Mouse (Mus musculus) large intestine, adult 2 months (tissue): ENCODE data around the gene Abhd14b. TPM values are rescaled to one million over a fixed set of nuclear protein-coding genes. Genes with fewer than 3 reads are reported as not detected.

Experiments used
- DNase-seq: peaks from one replicate; pipeline ENCODE4 v3.0.0-alpha.2; 2012; ENCODE audit warnings: low read depth, low spot score
- WGBS: fragments of 180-500 bp; shearing (Covaris S2); methylation state at CpG from one replicate; pipeline ENCODE4 v1.1.7; 2018; 5-methylcytosine and 5-hydroxymethylcytosine counted together
- polyA plus RNA-seq: library from polyadenylated mRNA; depleted of rRNA; stranded (reverse); fragments of >200 nt; gene quantifications from 2 replicates; pipeline ENCODE4 v1.2.3, GENCODE M21; 2012

The Abhd14b gene
- polyA plus RNA-seq, 1 experiment: 58.1 TPM

GRCm38 (mm10) chr9:106428719-106429220 is 18.5 kb upstream of the Abhd14b start:
- DNase-seq: no peak
- WGBS: 2% methylated on average over 11 of the region's 11 CpGs

- WGBS: under 1% methylated on average over 55 of the region's 55 CpGs
These were observed 17.8 kb upstream of the Abhd14b start, which contains the start of gene Rpl29 for GRCm38 (mm10) chr9:106429221-106430014. Gene Rpl29 (plus strand): TSS chr9:106429454.

GRCm38 (mm10) chr9:106430015-106430264 is 17.3 kb upstream of the Abhd14b start:
- WGBS: 3% methylated on average over 4 of the region's 4 CpGs
- no peak for DNase-seq

More at GRCm38 (mm10) chr9:106429221-106430014, 17.8 kb upstream of the Abhd14b start, which contains the start of gene Rpl29:
- peak; percentile 93 for DNase-seq

DNA sequence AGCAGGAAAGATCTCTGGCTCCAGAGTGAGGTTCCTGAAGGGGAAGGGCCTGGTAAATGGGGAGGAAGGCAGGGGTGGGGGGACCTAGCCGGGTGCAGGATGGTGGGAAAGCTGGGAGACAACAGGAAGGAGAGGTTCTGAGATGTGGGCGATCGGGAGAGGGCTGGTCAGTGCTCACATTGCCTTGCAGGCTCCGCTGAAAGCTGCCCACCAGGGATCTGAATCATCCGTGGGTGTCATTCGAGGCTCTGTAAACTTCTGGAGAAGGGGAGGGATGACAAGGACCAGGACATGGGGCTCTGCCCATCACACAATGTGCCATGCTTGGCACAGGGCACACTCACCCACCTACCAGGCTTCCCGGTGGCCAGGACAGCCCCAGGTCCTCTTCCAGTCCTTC is 13.9 kb upstream of the Abhd14b start:
- 33% methylated on average over 7 of the region's 7 CpGs for WGBS
- DNase-seq: no peak

DNA sequence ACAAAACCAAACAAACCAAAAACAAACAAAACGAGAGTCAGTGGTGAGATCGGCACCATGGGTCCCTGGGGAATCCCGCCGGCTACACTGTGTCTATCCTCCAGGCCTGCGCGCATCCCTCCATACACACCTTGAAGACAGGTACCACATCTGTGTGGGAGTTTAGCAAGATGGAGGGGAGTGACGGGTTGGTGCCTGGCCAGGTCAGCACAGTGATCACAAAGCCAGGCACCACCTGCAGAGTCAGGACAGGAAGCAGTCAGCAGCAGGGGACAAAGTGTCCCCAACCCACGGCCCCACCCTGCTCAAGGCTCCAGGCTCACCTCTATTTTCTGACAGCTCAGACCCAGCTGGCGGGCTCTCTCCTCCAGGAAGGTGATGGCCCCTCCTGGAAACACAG is 10.7 kb upstream of the Abhd14b start:
- 62% methylated on average over 9 of the region's 9 CpGs for WGBS
- no peak for DNase-seq

- no peak for DNase-seq
- 76% methylated on average over 5 of the region's 5 CpGs for WGBS
These were observed 4.6 kb upstream of the Abhd14b start for GRCm38 (mm10) chr9:106442680-106443079.

DNA sequence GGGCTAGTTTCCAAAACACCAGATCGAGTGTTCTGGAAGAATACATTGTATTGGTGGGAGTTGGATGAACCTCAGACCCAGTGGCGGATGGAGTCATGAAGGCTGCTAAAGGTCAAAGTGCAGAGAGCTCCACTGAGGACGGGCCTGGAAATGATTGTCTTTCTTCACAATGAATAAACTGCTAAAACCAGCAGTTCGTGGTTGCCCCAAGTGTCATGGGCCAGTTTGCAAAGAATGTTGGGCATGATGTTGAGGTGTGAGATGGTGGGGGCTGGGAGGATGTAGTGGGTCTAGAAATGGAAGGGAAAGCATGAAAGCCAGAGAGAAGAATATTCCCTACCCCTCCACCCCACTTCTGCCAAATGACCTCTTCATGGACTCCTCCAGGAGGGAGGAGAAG is 2.4 kb upstream of the Abhd14b start:
- WGBS: 70% methylated on average over 4 of the region's 4 CpGs
- no peak for DNase-seq

GRCm38 (mm10) chr9:106447951-106448350 is 692 bp downstream of the Abhd14b start:
- no peak for DNase-seq
- WGBS: 18% methylated on average over 9 of the region's 9 CpGs

DNA sequence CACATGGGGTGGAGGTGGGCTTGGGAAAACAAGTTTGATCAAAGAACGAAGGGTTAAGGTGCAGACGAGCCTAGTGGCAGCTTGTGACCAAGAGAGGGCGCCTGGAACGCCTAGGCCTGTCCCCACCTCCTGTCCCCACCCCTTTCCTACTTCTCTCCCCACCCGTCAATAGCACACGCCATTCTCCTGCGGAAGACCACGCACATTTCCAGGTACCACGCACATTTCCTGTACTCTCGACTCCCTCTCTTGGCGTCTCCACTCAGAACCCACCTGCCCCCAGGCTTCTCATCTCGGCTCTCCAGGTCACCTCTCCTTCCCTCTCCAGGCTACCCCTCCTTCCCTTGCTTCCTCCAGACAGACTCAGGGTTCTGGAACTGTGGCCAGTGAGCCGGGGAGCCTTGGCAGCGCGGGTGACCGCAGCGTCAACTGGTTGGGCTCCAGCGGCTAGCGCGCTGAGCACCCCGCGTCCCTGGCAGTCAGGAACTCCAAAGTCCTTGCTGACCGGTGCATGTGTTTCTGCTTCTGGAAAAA is 1.3 kb downstream of the Abhd14b start:
- DNase-seq: peak; percentile 67
- WGBS: under 1% methylated on average over 23 of the region's 23 CpGs

DNA sequence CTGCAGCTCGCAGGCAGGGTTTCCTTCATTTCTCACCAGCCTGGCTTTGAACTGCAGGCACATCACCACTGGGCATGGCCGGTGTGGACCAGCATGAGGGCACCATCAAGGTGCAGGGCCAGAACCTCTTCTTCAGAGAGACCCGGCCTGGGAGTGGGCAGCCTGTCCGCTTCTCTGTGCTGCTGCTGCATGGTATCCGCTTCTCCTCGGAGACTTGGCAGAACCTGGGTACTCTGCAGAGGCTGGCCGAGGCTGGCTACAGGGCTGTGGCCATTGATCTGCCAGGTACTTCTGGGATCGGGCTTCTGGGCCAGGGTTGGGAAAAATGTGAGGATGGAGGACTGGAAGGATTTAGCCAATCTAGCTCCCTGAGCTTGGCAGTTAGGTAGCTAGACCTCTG is 2.7 kb downstream of the Abhd14b start:
- WGBS: 89% methylated on average over 8 of the region's 8 CpGs
- no peak for DNase-seq

GRCm38 (mm10) chr9:106450661-106451060 is 3.4 kb downstream of the Abhd14b start:
- DNase-seq: no peak
- WGBS: 34% methylated on average over 9 of the region's 9 CpGs

DNA sequence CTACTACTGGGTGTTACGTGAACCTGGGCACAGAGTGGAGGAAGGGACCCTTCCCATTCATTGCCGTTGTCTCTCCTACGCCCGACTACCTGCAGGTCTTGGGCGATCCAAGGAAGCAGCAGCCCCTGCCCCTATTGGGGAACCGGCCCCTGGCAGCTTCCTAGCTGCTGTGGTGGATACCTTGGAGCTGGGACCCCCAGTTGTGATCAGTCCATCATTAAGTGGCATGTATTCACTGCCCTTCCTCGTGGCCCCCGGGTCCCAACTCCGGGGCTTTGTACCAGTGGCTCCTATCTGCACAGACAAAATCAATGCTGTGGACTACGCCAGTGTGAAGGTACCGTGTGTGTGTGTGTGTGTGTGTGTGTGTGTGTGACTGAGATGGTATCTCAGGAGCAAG is 4.0 kb downstream of the Abhd14b start:
- no peak for DNase-seq
- WGBS: 82% methylated on average over 11 of the region's 11 CpGs

- WGBS: 84% methylated on average over 2 of the region's 2 CpGs
- no peak for DNase-seq
These were observed 4.6 kb downstream of the Abhd14b start for GRCm38 (mm10) chr9:106451899-106452298.

- WGBS: 80% methylated on average over 6 of the region's 6 CpGs
- no peak for DNase-seq
These were observed 5.1 kb downstream of the Abhd14b start for GRCm38 (mm10) chr9:106452351-106452750.

DNA sequence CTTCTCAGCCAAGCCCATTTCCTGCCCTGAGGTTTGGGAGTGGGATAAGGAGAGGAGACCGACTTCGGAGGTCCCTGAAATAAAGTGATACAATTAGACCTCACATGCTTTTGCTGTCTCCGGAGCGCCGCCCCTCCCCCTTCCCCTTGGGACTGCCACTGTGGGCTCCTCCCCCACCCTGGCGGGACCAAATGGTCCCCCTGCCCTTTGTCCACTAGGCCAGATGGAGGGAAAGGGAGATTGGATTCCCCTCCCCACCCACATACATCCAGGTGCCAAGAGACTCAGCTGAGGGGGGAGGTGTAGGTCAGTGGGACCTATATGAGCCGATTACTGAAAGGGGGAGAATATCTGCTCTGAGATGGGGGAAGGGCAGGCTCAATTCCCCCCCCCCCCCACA is 5.6 kb downstream of the Abhd14b start:
- DNase-seq: no peak
- WGBS: 53% methylated on average over 7 of the region's 7 CpGs

DNA sequence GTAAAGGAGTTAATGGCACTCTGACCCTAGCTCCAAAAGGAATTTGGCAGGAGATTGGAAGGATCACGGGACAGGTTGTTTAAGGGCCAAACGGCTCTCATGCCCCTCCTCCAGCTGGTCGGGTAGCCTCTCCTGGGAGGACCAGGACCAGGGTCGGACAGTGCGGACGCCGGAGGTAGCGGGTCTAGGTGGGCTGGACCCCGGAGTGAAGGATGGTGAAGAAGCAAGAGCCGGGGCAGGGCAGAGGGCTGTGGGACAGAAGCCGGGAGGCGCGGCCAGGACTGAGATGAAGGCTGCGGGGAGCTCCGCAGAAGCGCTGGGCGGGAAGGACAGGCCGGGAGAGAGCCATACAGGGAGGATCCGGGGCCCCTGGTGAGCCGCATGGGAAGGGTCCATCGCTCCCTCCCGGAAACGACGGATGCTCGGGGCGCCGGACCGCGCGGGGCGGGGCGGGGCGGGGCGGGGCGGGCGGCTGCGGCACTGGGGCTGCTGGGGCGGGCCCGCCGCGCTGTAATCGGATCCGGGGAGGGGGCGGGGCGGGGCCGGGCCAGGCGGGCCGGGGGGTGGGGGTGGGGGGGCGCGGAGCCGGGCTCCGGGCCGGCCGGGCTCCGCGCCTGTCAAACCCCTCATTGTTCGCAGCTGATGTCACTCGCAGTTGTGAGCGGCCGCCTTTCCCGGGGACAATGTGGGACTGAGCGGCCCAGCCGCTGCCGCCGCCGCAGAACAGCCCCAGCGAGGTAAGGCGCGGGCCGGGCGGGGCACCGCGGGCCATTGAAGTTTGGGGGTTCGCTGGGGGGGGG is 6.2 kb downstream of the Abhd14b start, which contains the start of gene Pcbp4:
Gene Pcbp4, plus strand, starts transcription at position 21 of the 800 bp plus-strand sequence.
- DNase-seq: no peak
- WGBS: under 1% methylated on average over 55 of the region's 74 CpGs

- WGBS: 20% methylated on average over 20 of the region's 20 CpGs
- DNase-seq: no peak
These were observed 7.0 kb downstream of the Abhd14b start for GRCm38 (mm10) chr9:106454071-106454761.

- WGBS: 67% methylated on average over 17 of the region's 17 CpGs
- DNase-seq: no peak
These were observed 7.8 kb downstream of the Abhd14b start for GRCm38 (mm10) chr9:106454888-106455681.
